Mouse (Mus musculus): Measurements from ENCODE around the gene Dtx2. TPM values are rescaled to one million over a fixed set of nuclear protein-coding genes. Genes with fewer than 3 reads are reported as not detected.

The Dtx2 gene
- polyA plus RNA-seq, 1 experiment from 2014 or later = 42.3 TPM

GRCm38 (mm10) chr5:135984546-135985044, 10.0 kb upstream of the Dtx2 start:
- Histone ChIP-seq H3K27ac (no peak overlapping the region), H3K9me3 (replicated peaks) (no peaks in the 10 kb centered on the region), H3K27me3 (ENCODE audit: low read depth, poor library complexity, severe bottlenecking) (no peaks in the 10 kb centered on the region), H3K4me1 (no peaks in the 10 kb centered on the region), H3K4me3 (no peak overlapping the region), H3K36me3 (no peaks in the 10 kb centered on the region)
- DNase-seq (ENCODE audit: low spot score) = no peak
- 67% methylated on average over 6 of the region's 6 CpGs for WGBS

- Histone ChIP-seq H3K36me3 (no peaks in the 10 kb centered on the region), H3K4me1 (no peaks in the 10 kb centered on the region), H3K4me3 (no peak overlapping the region), H3K27me3 (ENCODE audit: low read depth, poor library complexity, severe bottlenecking) (no peaks in the 10 kb centered on the region), H3K27ac (no peak overlapping the region), H3K9me3 (replicated peaks) (no peaks in the 10 kb centered on the region)
- WGBS = 68% methylated on average over 11 of the region's 11 CpGs
- DNase-seq (ENCODE audit: low spot score) = no peak
Observed at GRCm38 (mm10) chr5:135987248-135987647, 7.4 kb upstream of the Dtx2 start.

- Histone ChIP-seq H3K36me3 (no peaks in the 10 kb centered on the region), H3K27ac (no peak overlapping the region), H3K9me3 (replicated peaks) (no peaks in the 10 kb centered on the region), H3K4me3 (no peak overlapping the region), H3K27me3 (ENCODE audit: low read depth, poor library complexity, severe bottlenecking) (no peaks in the 10 kb centered on the region), H3K4me1 (peaks cover 6% of the 10 kb centered on the region)
- no peak for DNase-seq (ENCODE audit: low spot score)
- 77% methylated on average over 5 of the region's 5 CpGs for WGBS
Observed at GRCm38 (mm10) chr5:135990601-135991000, 4.0 kb upstream of the Dtx2 start.

GRCm38 (mm10) chr5:135993381-135993965, 1.1 kb upstream of the Dtx2 start:
- no peak overlapping the region for H3K27ac ChIP-seq
- H3K9me3 ChIP-seq (replicated peaks) = no peaks in the 10 kb centered on the region
- no peak for DNase-seq (ENCODE audit: low spot score)

GRCm38 (mm10) chr5:135994335-135994724, 270 bp upstream of the Dtx2 start:
- 68% methylated on average over 8 of the region's 8 CpGs for WGBS
- H3K4me1 ChIP-seq = peaks cover 11% of the 10 kb centered on the region
- H3K27ac ChIP-seq = no peak overlapping the region; the same call in 1 of the 2 replicates
- H3K9me3 ChIP-seq (replicated peaks) = no peaks in the 10 kb centered on the region
- H3K27me3 ChIP-seq (ENCODE audit: low read depth, poor library complexity, severe bottlenecking) = no peaks in the 10 kb centered on the region
- H3K36me3 ChIP-seq = peaks cover 33% of the 10 kb centered on the region
- peak overlapping the region; percentile 88 for H3K4me3 ChIP-seq
- no peak for DNase-seq (ENCODE audit: low spot score)

More at GRCm38 (mm10) chr5:135993381-135993965, 1.1 kb upstream of the Dtx2 start:
- no peaks in the 10 kb centered on the region for H3K27me3 ChIP-seq (ENCODE audit: low read depth, poor library complexity, severe bottlenecking)
- H3K36me3 ChIP-seq = peaks cover 24% of the 10 kb centered on the region
- H3K4me3 ChIP-seq = no peak overlapping the region
- peaks cover 11% of the 10 kb centered on the region for H3K4me1 ChIP-seq
- WGBS = 58% methylated on average over 5 of the region's 5 CpGs

- no peaks in the 10 kb centered on the region for H3K27me3 ChIP-seq (ENCODE audit: low read depth, poor library complexity, severe bottlenecking)
- no peak for DNase-seq (ENCODE audit: low spot score)
- H3K4me1 ChIP-seq = peaks cover 11% of the 10 kb centered on the region
- H3K27ac ChIP-seq = no peak overlapping the region
- H3K4me3 ChIP-seq = 0 out of 2 replicates have a peak overlapping the region, but pooled peaks have one; percentile 88
- H3K9me3 ChIP-seq (replicated peaks) = no peaks in the 10 kb centered on the region
- 94% methylated on average over 8 of the region's 8 CpGs for WGBS
- peaks cover 49% of the 10 kb centered on the region for H3K36me3 ChIP-seq
Observed at GRCm38 (mm10) chr5:135996162-135996561, 1.6 kb downstream of the Dtx2 start.

GRCm38 (mm10) chr5:136001222-136001621, 6.6 kb downstream of the Dtx2 start:
- Histone ChIP-seq H3K4me3 (no peak overlapping the region), H3K9me3 (replicated peaks) (no peaks in the 10 kb centered on the region), H3K27ac (no peak overlapping the region), H3K36me3 (peaks cover 73% of the 10 kb centered on the region), H3K27me3 (ENCODE audit: low read depth, poor library complexity, severe bottlenecking) (no peaks in the 10 kb centered on the region), H3K4me1 (peaks cover 20% of the 10 kb centered on the region)
- 94% methylated on average over 6 of the region's 6 CpGs for WGBS
- DNase-seq (ENCODE audit: low spot score) = no peak

GRCm38 (mm10) chr5:136002325-136002724, 7.7 kb downstream of the Dtx2 start:
- DNase-seq (ENCODE audit: low spot score) = no peak
- H3K4me1 ChIP-seq = peaks cover 20% of the 10 kb centered on the region

GRCm38 (mm10) chr5:136002751-136003151, 8.2 kb downstream of the Dtx2 start:
- no peak for DNase-seq (ENCODE audit: low spot score)
- no peaks in the 10 kb centered on the region for H3K27me3 ChIP-seq (ENCODE audit: low read depth, poor library complexity, severe bottlenecking)
- no peak overlapping the region for H3K4me3 ChIP-seq
- H3K9me3 ChIP-seq (replicated peaks) = no peaks in the 10 kb centered on the region
- H3K4me1 ChIP-seq = peaks cover 20% of the 10 kb centered on the region
- no peak overlapping the region for H3K27ac ChIP-seq
- H3K36me3 ChIP-seq = peaks cover 58% of the 10 kb centered on the region
- WGBS = 13% methylated on average over 3 of the region's 3 CpGs

More at GRCm38 (mm10) chr5:136002325-136002724, 7.7 kb downstream of the Dtx2 start:
- 73% methylated on average over 2 of the region's 2 CpGs for WGBS
- Histone ChIP-seq H3K9me3 (replicated peaks) (no peaks in the 10 kb centered on the region), H3K27me3 (ENCODE audit: low read depth, poor library complexity, severe bottlenecking) (no peaks in the 10 kb centered on the region), H3K27ac (no peak overlapping the region), H3K4me3 (no peak overlapping the region), H3K36me3 (peaks cover 62% of the 10 kb centered on the region)

GRCm38 (mm10) chr5:136004537-136004936, 9.9 kb downstream of the Dtx2 start:
- 86% methylated on average over 4 of the region's 4 CpGs for WGBS
- peaks cover 20% of the 10 kb centered on the region for H3K4me1 ChIP-seq
- H3K27me3 ChIP-seq (ENCODE audit: low read depth, poor library complexity, severe bottlenecking) = no peaks in the 10 kb centered on the region
- no peak overlapping the region for H3K27ac ChIP-seq
- DNase-seq (ENCODE audit: low spot score) = no peak
- H3K9me3 ChIP-seq (replicated peaks) = no peaks in the 10 kb centered on the region
- H3K36me3 ChIP-seq = peaks cover 46% of the 10 kb centered on the region
- no peak overlapping the region for H3K4me3 ChIP-seq

GRCm38 (mm10) chr5:136007745-136008144, 13.1 kb downstream of the Dtx2 start:
- no peaks in the 10 kb centered on the region for H3K9me3 ChIP-seq (replicated peaks)
- peaks cover 46% of the 10 kb centered on the region for H3K36me3 ChIP-seq
- no peak overlapping the region for H3K27ac ChIP-seq
- no peak overlapping the region for H3K4me3 ChIP-seq
- H3K27me3 ChIP-seq (ENCODE audit: low read depth, poor library complexity, severe bottlenecking) = no peaks in the 10 kb centered on the region
- peaks cover 13% of the 10 kb centered on the region for H3K4me1 ChIP-seq
- 81% methylated on average over 7 of the region's 7 CpGs for WGBS
- DNase-seq (ENCODE audit: low spot score) = no peak

- 90% methylated on average over 10 of the region's 10 CpGs for WGBS
- Histone ChIP-seq H3K27me3 (ENCODE audit: low read depth, poor library complexity, severe bottlenecking) (no peaks in the 10 kb centered on the region), H3K4me1 (no peaks in the 10 kb centered on the region), H3K4me3 (no peak overlapping the region), H3K9me3 (replicated peaks) (no peaks in the 10 kb centered on the region), H3K27ac (no peak overlapping the region), H3K36me3 (peaks cover 74% of the 10 kb centered on the region)
- DNase-seq (ENCODE audit: low spot score) = no peak
Observed at GRCm38 (mm10) chr5:136014877-136015276, 20.3 kb downstream of the Dtx2 start.

- Histone ChIP-seq H3K4me3 (no peak overlapping the region), H3K4me1 (no peaks in the 10 kb centered on the region), H3K36me3 (peaks cover 74% of the 10 kb centered on the region), H3K27ac (no peak overlapping the region), H3K27me3 (ENCODE audit: low read depth, poor library complexity, severe bottlenecking) (no peaks in the 10 kb centered on the region), H3K9me3 (replicated peaks) (no peaks in the 10 kb centered on the region)
- DNase-seq (ENCODE audit: low spot score) = no peak
- 88% methylated on average over 10 of the region's 10 CpGs for WGBS
Observed at GRCm38 (mm10) chr5:136015586-136015985, 21.0 kb downstream of the Dtx2 start.

Measured in limb, embryonic 10.5 days (tissue).